Mouse (Mus musculus) CH12.LX (cell line): ENCODE results near the gene Cdk13. TPM values are rescaled to one million over a fixed set of nuclear protein-coding genes. Genes with fewer than 3 reads are reported as not detected.
A peak's percentile ranks its signal among the peaks of the same experiment; 100 is the strongest.

ENCODE experiments used
- DNase-seq: peaks from one replicate; pipeline ENCODE4 v3.0.0-alpha.2; 2013; ENCODE audit errors: extremely low read depth
- H3K27ac ChIP-seq: 2 replicates; pipeline ENCODE4 v1.5.1; 2012; ENCODE audit warnings: low read depth, mild to moderate bottlenecking, control low read depth, moderate library complexity; ENCODE audit not compliant: insufficient read depth
- H3K27me3 ChIP-seq: replicated peaks from 2 replicates; pipeline ENCODE3; 2012; ENCODE audit warnings: inconsistent platforms
- H3K36me3 ChIP-seq, 2 experiments: replicated peaks in 1 of 2; 2 replicates each; pipeline versions ENCODE3 to v1.6.1; 2012; ENCODE audit warnings: inconsistent platforms in 1 of 2, low read length in 1 of 2, mild to moderate bottlenecking in 1 of 2, mixed read lengths in 1 of 2, moderate library complexity in 1 of 2; ENCODE audit not compliant: control insufficient read depth in 1 of 2, insufficient read depth in 1 of 2
- H3K4me1 ChIP-seq, 2 experiments: 2 replicates each; pipeline ENCODE4 v1.6.1; 2012; ENCODE audit warnings: inconsistent platforms in 1 of 2, moderate library complexity in 1 of 2; ENCODE audit not compliant: insufficient read depth in 2 of 2, control insufficient read depth in 1 of 2
- H3K4me2 ChIP-seq: 2 replicates; pipeline ENCODE4 v1.6.1; 2012; ENCODE audit warnings: low read depth, mild to moderate bottlenecking, control low read depth; ENCODE audit not compliant: poor library complexity, insufficient read depth, severe bottlenecking
- H3K4me3 ChIP-seq, 3 experiments: fragments of 150-350 bp in 1 of 3; sonication (generic) in 1 of 3; replicated peaks in 1 of 3; 2 replicates each; pipeline versions ENCODE3 to v1.5.1; 2011 to 2012; ENCODE audit warnings: low read depth in 2 of 3, low read length in 2 of 3, mild to moderate bottlenecking in 2 of 3, moderate library complexity in 2 of 3, control low read depth in 1 of 3, improper control_type of control experiment in 1 of 3, inconsistent platforms in 1 of 3, mixed read lengths in 1 of 3; ENCODE audit not compliant: poor library complexity in 1 of 3
- H3K79me2 ChIP-seq: replicated peaks from 2 replicates; pipeline ENCODE4 v1.6.1; 2012; ENCODE audit warnings: mild to moderate bottlenecking, moderate library complexity; ENCODE audit not compliant: control insufficient read depth, poor library complexity, insufficient read depth, severe bottlenecking; ENCODE audit errors: extremely low read depth
- H3K9ac ChIP-seq: 2 replicates; pipeline ENCODE4 v1.6.1; 2012; ENCODE audit warnings: low read depth, mild to moderate bottlenecking, control low read depth, moderate library complexity; ENCODE audit not compliant: insufficient read depth
- H3K9me3 ChIP-seq: replicated peaks from 2 replicates; pipeline ENCODE3; 2012; ENCODE audit warnings: low read length, inconsistent platforms, mixed read lengths
- BHLHE40 ChIP-seq: IDR thresholded peaks from 2 replicates; pipeline ENCODE4 v1.6.1; 2011; ENCODE audit warnings: mild to moderate bottlenecking, low read depth, low read length, improper control_type of control experiment
- EP300 ChIP-seq: IDR thresholded peaks from 2 replicates; pipeline ENCODE4 v1.6.1; 2011; ENCODE audit warnings: low read length, improper control_type of control experiment
- JUN ChIP-seq: IDR thresholded peaks from 2 replicates; pipeline ENCODE4 v1.6.1; 2011; ENCODE audit warnings: low read depth, mild to moderate bottlenecking, low read length, improper control_type of control experiment, moderate library complexity; ENCODE audit not compliant: insufficient read depth
- TCF12 ChIP-seq: IDR thresholded peaks from 2 replicates; pipeline ENCODE4 v1.6.1; 2014; ENCODE audit warnings: low read depth, mild to moderate bottlenecking, inconsistent platforms, low read length, improper control_type of control experiment
- dilution Hi-C: fragments of 300-500 bp; cut with MboI; formaldehyde crosslinking; loops from 2 replicates; pipeline ENCODE4 v1.14.3; 2020; ENCODE audit warnings: low sequenced_read_pairs; ENCODE audit not compliant: extremely low pct_unique_long_range_greater_than_20kb, extremely low pct_ligation_motif_present
- in situ Hi-C: fragments of 300-500 bp; cut with MboI; formaldehyde crosslinking; loops from 3 replicates; pipeline ENCODE4 v1.14.3; 2019; ENCODE audit warnings: low sequenced_read_pairs, low pct_ligation_motif_present, low pct_unique_long_range_greater_than_20kb, mixed read lengths
- polyA plus RNA-seq: library from polyadenylated mRNA; unstranded; fragments of >175 nt; gene quantifications from 2 replicates; pipeline ENCODE4 v1.2.1, GENCODE M21; 2012; ENCODE audit warnings: low read depth; ENCODE audit not compliant: insufficient read length
- total RNA-seq, 2 experiments: library from RNA; depleted of rRNA; stranded (reverse); fragments of 300-350 nt in 1 of 2; fragments of >200 nt in 1 of 2; gene quantifications; 2 replicates each; pipeline ENCODE4 v1.2.3; 2012 to 2014

The Cdk13 gene
- total and polyA plus RNA-seq, 3 experiments: 19.8 to 27.3 (median 20.1) TPM

- H3K4me2 ChIP-seq: no peak overlapping the region
- dilution Hi-C loops: no loop called here
Observed at GRCm38 (mm10) chr13:17667380-17667779, 137.5 kb downstream of the Cdk13 start.

More at GRCm38 (mm10) chr13:17667380-17667779, 137.5 kb downstream of the Cdk13 start:
- peaks cover 0 to 9% of the 10 kb centered on the region in 2 experiments; a peak in 2 of 4 replicates for H3K4me1 ChIP-seq
- DNase-seq: peak; percentile 53
- no peak overlapping the region for H3K4me3 ChIP-seq
- H3K27me3 ChIP-seq: no peaks in the 10 kb centered on the region
- H3K9ac ChIP-seq: no peak overlapping the region
- H3K27ac ChIP-seq: no peak overlapping the region
- in situ Hi-C loops: no loop called here
- H3K9me3 ChIP-seq: no peaks in the 10 kb centered on the region
- no peaks in the 10 kb centered on the region for H3K79me2 ChIP-seq
- TF ChIP-seq EP300 (peak; percentile 64; the same call in 1 of the 2 replicates), BHLHE40 (peak; percentile 55), JUN (peak; percentile 38; the same call in 1 of the 2 replicates), TCF12 (no peak)
- H3K36me3 ChIP-seq: no peaks in the 10 kb centered on the region

Other genes starting within 250 kb of the Cdk13 start
- gene Mplkip, start 109.9 kb downstream of the Cdk13 start, total RNA-seq (2012; rRNA removed): 12.5 and 13.7 TPM in 2 replicates
- gene Mplkip, start 109.9 kb downstream of the Cdk13 start, total RNA-seq (2014; rRNA removed): 33.4 and 33.5 TPM in 2 replicates
- gene Mplkip, start 109.9 kb downstream of the Cdk13 start, polyA plus RNA-seq: 16.6 and 30.0 TPM in 2 replicates
- 0.13 and 0.42 TPM in 2 replicates for gene Sugct, start 109.5 kb downstream of the Cdk13 start, total RNA-seq (2012; rRNA removed)
- gene Sugct, start 109.5 kb downstream of the Cdk13 start, total RNA-seq (2014; rRNA removed): 0.57 and 0.87 TPM in 2 replicates
- gene Sugct, start 109.5 kb downstream of the Cdk13 start, polyA plus RNA-seq: 0.56 and 2.0 TPM in 2 replicates
- 26.1 and 31.1 TPM in 2 replicates for gene Rala, start 139.1 kb upstream of the Cdk13 start, total RNA-seq (2012; rRNA removed)
- 26.7 and 32.0 TPM in 2 replicates for gene Rala, start 139.1 kb upstream of the Cdk13 start, total RNA-seq (2014; rRNA removed)
- 45.3 and 70.1 TPM in 2 replicates for gene Rala, start 139.1 kb upstream of the Cdk13 start, polyA plus RNA-seq
- gene Yae1d1, start 188.3 kb upstream of the Cdk13 start, total RNA-seq (2012; rRNA removed): 26.0 and 32.9 TPM in 2 replicates
- 54.3 and 63.0 TPM in 2 replicates for gene Yae1d1, start 188.3 kb upstream of the Cdk13 start, total RNA-seq (2014; rRNA removed)
- gene Yae1d1, start 188.3 kb upstream of the Cdk13 start, polyA plus RNA-seq: 18.7 and 21.1 TPM in 2 replicates